Mouse (Mus musculus) adrenal gland, adult 2 months (tissue): Measurements from ENCODE around the gene Ankdd1a. TPM values are rescaled to one million over a fixed set of nuclear protein-coding genes. Genes with fewer than 3 reads are reported as not detected.

Source experiments
- DNase-seq: peaks from one replicate; pipeline ENCODE4 v3.0.0; 2021
- long read RNA-seq: library from polyadenylated mRNA; stranded (forward); transcript quantifications from one replicate; pipeline ENCODE4 v2.0.0, GENCODE M21; 2021
- polyA plus RNA-seq: library from polyadenylated mRNA; depleted of rRNA; stranded (reverse); fragments of >200 nt; gene quantifications from 2 replicates; pipeline ENCODE4 v1.2.3, GENCODE M21; 2012; rRNA removed
- total RNA-seq, 2 experiments: library from RNA; stranded (reverse); gene quantifications; 2 replicates each; pipeline ENCODE4 v1.2.3; 2021

Ankdd1a gene
- 1 to 10 TPM in 1 of 2 experiments, under 1 TPM in 1; 0.32 to 3.3 TPM for total RNA-seq
- polyA plus RNA-seq, result 0.45 and 0.98 TPM in 2 replicates
- long read RNA-seq, partial matches to known transcripts, result 0 of 3 reads
- long read RNA-seq, other reads (novel, unspliced or antisense), result 3 of 3 reads

GRCm38 (mm10) chr9:65519807-65520504 is at the start of gene Ankdd1a:
Gene Ankdd1a, minus strand, starts transcription at chr9:65520193.
- no peak for DNase-seq

GRCm38 (mm10) chr9:65569491-65569971 is 49.5 kb upstream of the Ankdd1a start:
- peak; percentile 80 for DNase-seq

DNA sequence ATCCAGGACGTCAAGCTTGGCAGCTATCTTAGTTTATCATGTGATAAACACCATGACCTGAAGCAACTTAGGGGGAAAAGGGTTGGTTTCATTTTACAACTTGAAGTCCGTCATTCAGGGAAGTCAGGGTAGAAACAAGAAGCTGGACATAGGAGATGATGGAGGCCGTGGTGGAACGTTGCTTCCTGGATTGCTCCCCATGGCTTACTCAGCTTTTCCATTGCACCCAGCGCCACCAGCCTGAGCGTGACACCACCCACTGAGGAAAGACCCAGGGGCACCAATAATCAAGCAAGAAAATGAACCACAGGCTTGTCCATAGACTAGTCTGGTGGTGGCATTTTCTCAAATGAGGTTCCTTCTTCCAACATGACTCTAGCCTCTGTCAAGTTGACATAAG is 48.8 kb upstream of the Ankdd1a start:
- no peak for DNase-seq

DNA sequence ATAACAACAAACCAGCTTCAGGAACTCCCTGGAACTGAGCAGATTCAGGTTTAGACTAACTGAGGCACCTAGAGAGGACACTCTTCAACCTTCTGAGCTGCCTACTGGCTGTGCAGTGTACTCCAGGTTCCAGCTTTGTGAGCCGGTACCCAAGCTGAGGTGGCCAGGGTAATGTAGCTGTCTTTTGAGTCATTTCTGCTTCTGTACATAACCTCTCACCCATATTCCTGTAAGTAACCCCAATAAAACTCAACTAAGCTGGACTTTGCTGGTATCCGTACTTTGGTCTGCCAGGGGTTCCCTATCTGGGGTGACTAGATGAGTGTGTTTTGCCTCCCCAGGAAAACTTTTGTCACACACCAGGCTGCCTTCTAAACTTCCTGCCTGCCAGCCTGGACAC is 44.7 kb upstream of the Ankdd1a start:
- no peak for DNase-seq

DNA sequence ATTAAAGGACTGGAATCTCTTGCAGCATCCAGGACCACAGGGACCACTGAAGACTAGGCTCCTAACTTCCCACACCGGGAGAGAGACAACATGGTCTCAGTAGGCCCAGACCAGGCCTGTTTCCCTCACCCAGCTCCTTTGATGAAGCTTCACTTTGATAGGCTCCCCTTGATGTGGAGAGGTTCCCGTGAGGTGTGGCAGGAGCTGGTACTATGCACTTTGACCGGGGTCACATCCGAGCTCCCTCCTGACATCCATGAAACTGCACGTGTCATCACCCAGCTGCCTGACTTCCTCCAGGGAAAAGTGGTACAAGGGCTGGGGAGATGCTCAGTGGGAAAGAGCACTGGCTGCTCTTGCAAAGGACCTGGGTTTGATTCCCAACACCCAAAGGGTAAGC is 43.1 kb upstream of the Ankdd1a start:
- DNase-seq, result no peak

DNA sequence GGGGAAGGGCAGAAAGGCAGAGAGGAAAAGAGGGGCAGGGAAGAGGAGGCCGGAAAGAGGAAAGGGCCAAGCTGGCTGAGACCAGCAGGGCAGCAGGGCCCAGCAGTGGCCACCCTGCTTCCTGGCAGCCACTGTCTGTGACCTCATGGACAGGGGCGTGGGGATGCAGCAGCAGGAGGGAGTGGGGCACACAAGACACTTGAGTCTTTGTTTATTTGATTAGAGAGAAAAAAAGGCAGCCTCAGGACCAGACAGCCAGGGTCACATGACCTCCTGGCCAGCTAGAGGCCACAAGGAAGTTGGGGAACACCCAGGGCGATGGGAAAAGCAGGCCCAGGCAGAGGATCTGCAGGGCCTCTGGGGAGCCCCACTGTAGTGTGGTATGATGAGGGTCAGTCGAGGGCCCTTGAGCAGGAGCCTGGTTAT is 42.1 kb upstream of the Ankdd1a start:
- DNase-seq, result peak; percentile 62

- DNase-seq, result peak; percentile 47
Observed at GRCm38 (mm10) chr9:65561016-65561415, 41.0 kb upstream of the Ankdd1a start.

GRCm38 (mm10) chr9:65558806-65559205 is 38.8 kb upstream of the Ankdd1a start:
- DNase-seq, result no peak

GRCm38 (mm10) chr9:65556979-65557378 is 37.0 kb upstream of the Ankdd1a start:
- DNase-seq, result no peak

DNA sequence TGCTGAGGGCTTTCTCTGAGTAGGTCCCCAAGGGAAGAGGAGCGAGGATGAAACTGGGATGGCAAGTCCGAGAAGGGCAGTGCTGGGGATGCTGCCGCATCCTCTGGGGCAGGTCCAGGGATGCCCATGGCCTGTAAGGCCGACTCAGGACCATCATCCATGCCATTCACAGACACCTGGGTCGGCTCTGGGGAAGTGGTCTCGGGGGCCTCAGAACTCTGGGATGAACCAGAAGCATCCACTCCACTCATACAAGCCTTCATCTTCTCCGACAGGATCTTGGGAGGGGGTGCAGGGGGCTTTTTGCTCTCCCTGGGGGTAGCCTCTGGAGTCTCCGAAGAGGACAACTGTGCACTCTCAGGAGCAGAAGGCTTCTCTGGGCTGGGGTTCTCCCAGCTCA is 36.4 kb upstream of the Ankdd1a start:
- DNase-seq, result no peak

- no peak for DNase-seq
Observed at GRCm38 (mm10) chr9:65555621-65556020, 35.6 kb upstream of the Ankdd1a start.

DNA sequence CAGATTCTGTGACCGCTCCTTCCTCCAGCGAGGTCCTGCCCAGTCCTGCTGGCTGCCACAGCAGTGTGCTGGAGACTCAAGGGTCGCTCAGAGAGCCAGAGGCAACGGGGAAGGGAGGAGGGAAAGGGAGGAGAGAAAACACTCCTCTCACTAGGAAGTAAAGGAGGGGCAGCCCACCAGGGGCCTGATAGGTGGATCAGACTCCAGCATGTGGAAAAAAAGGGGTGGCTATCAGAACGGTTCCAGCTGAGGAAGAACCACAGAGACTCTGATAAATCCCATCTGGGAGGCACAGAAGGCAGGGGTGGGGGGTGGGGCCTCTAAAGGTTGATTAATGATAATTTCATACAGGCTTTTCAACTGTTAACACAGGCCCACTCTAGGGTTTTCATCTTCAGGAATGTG is 35.0 kb upstream of the Ankdd1a start:
- no peak for DNase-seq

DNA sequence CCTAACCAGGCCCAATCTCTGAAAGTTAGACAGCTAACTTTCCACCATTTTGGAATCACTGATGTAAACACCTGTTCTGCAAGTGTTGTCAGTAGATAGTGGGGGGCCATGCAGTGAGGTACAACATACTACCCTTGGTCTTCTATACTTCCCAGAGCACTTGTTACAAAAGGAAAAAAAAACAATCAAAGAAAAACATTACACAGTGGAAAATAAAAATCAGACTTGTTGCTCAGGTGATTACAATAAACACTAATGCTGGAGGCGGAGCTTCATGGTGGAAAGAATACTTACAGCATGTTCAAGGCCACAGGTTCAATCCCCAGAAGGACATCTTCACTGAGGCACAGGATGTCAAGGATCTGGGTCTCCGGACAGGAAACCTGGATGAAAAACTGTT is 32.7 kb upstream of the Ankdd1a start:
- DNase-seq, result no peak

GRCm38 (mm10) chr9:65552141-65552540 is 32.1 kb upstream of the Ankdd1a start:
- peak; percentile 86 for DNase-seq

- peak; percentile 85 for DNase-seq
Observed at GRCm38 (mm10) chr9:65551035-65551434, 31.0 kb upstream of the Ankdd1a start.

DNA sequence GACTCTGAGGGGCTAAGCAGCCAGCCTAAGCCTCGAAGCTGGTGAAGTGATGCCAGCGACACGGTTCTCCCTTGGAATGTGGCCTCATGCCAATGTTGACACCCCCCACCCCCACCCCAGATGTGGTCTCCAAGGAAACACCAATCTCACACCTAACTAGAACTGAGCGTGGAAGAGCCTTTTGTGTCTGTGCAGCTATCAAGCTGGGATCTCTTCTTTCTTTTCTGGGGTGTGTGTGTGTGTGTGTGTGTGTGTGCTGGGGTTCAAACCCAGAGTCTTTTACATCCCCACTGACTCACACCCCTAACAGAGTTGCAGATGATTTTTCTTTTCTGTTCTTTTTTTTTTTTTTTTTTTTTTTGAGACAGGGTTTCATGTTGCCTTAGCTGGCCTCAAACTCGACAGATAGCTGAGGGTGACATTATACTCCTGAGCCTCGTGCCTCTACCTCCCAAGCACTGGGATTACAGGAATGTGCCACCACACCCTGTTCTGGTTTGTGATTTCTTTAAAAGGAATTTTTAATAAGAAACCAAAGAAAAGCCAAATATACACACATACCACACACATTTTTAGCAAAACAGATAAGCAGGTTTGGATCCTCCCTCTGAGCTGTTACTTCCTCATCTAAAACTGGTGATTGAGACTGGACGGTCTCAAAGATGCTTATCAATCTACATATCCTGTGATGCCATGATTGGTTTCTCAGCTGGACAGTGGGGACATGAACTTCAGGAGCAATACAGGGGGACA is 30.3 kb upstream of the Ankdd1a start:
- DNase-seq, result no peak

DNA sequence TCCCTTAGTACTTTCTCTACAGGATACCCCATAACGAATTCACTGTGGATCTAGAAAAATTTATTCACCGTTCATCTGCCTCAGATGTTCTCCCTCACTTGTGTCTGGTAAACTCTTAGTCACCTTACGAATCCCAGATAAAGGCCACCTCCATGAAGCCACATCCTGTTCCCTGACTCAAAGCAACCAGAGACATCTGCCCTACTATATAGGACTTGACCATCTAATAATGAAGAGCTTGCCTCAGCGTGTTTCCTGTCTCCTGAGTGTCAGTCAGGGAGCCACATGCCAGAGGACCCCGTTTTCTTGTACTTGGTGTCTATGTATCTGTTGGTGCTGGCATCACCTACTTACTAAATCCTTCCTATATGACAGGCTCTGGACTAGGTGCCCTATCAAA is 29.6 kb upstream of the Ankdd1a start:
- DNase-seq, result no peak

DNA sequence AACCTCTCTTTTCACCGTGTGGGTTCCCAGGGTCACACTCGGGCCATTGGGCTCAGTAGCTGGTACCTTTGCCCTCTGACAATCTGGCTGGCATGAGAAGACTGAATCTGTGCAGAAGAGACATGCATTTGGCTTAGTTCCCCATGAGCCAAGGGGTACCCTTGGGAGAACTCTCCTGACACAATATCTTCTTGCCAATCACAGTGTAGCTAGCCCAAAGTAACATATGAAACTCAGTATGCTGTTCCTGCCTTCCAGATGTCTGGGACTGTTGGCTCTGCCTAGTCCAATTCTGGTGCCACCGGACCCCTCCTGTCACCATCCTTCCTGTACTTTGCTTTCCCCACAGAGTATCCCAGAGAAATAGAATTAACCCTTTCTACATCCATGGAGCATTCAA is 29.1 kb upstream of the Ankdd1a start:
- no peak for DNase-seq

DNA sequence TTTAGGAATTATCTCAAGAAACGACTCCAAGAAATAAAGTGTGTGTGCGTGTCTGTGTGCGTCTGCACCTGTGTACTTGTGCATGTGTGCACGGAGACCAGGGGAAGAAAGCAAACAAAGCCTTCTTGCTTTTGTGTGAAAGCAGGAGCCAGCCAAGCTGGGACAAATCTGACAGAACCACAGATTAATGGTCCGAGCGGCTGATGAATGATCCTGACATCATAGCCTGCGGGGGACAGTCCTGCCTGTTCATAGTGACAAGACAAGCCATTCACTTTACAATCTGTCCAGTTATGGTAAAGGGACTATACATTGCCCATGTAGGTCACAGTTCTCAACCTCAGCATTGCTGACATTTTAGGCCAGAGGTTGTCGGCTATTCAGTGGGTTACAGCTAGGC is 28.3 kb upstream of the Ankdd1a start:
- peak; percentile 77 for DNase-seq

DNA sequence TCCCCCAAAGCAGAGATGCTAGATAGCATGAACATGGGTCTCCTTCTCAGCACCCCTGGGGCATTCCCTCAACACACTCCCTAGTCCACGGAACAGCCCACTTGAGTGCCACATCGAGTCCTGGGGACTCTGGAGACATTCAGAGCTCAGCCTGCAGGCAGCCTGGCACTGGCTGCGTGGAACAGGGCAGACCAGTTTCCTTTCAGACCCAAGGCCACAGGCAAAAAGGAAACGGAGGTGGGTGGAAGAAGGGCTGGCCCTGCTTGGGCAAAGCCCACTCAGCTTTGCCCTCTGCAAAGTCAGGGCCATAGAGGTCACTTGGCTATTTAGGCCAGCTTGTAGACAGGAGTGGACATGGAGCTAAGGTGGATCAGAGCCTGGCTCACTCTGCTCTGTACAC is 27.9 kb upstream of the Ankdd1a start:
- DNase-seq, result peak; percentile 64

GRCm38 (mm10) chr9:65547111-65547510 is 27.1 kb upstream of the Ankdd1a start:
- DNase-seq, result peak; percentile 70

DNA sequence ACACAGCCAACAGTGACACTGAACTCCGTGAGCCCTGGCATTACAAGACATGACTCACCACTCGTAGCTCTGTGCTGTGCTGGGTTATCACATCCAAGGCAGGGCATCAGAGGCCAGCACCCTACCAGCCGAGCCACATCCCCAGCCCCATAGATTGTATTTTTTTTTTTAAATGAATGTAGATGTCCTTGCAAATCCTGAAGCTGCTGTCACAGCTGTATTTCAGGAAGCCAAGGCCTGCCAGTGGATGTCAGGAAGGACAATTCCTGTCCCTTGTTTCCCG is 26.4 kb upstream of the Ankdd1a start:
- DNase-seq, result peak; percentile 89

- no peak for DNase-seq
Observed at GRCm38 (mm10) chr9:65545635-65546412, 25.8 kb upstream of the Ankdd1a start.
